Mouse (Mus musculus) neutrophil, adult 59 days (primary cell): ENCODE measurements around the gene Prlhr. TPM values are rescaled to one million over a fixed set of nuclear protein-coding genes. Genes with fewer than 3 reads are reported as not detected.

ENCODE experiments used
- total RNA-seq, 2 experiments: library from RNA; stranded (reverse); gene quantifications; 1 replicate in 1 of 2; 2 replicates in 1 of 2; pipeline ENCODE4 v1.2.4; 2023

The Prlhr gene
- total RNA-seq = not detected

GRCm38 (mm10) chr19:60468254-60468762 is at the start of gene Prlhr:
TSS of gene Prlhr (minus strand) at chr19:60468304.

Other genes starting within 250 kb of the Prlhr start
- 10 to 100 TPM; 14.5 to 17.4 TPM for gene Fam204a, start 241.6 kb downstream of the Prlhr start, total RNA-seq
- 10 to 100 TPM; 39.6 to 44.0 TPM for gene Cacul1, start 112.7 kb upstream of the Prlhr start, total RNA-seq